Mouse (Mus musculus) intestine, embryonic 16.5 days (tissue): ENCODE data around the gene Sult2a3. TPM values are rescaled to one million over a fixed set of nuclear protein-coding genes. Genes with fewer than 3 reads are reported as not detected.
"Not testable (repeated sequence)": the region's sequence is repeated elsewhere in the genome, so short reads cannot be mapped to it uniquely, and the experiment has no call there.

Source experiments
- ATAC-seq: fragments of 200-750 bp; cut with Nextera tagmentation; 2 replicates; pipeline ENCODE4 v1.8.0; 2017; ENCODE audit warnings: moderate TSS enrichment, moderate library complexity
- H3K27ac ChIP-seq: fragments of 300-500 bp; sonication (generic); 2 replicates; pipeline ENCODE4 v1.5.1; 2014; ENCODE audit warnings: mild to moderate bottlenecking, low read length
- H3K27me3 ChIP-seq: fragments of 300-500 bp; sonication (generic); replicated peaks from 2 replicates; pipeline ENCODE4 v1.6.1; 2014; ENCODE audit warnings: low read length, control low read depth, mixed read lengths; ENCODE audit not compliant: control insufficient read depth, insufficient read depth
- H3K36me3 ChIP-seq: fragments of 300-500 bp; sonication (generic); 2 replicates; pipeline ENCODE4 v1.6.1; 2014; ENCODE audit warnings: low read length, control low read depth; ENCODE audit not compliant: control insufficient read depth, insufficient read depth
- H3K4me1 ChIP-seq: fragments of 300-500 bp; sonication (generic); 2 replicates; pipeline ENCODE4 v1.6.1; 2014; ENCODE audit warnings: low read length, control low read depth, mixed read lengths; ENCODE audit not compliant: control insufficient read depth, insufficient read depth
- H3K4me2 ChIP-seq: fragments of 300-500 bp; sonication (generic); 2 replicates; pipeline ENCODE4 v1.6.1; 2014; ENCODE audit warnings: low read depth, low read length, control low read depth
- H3K4me3 ChIP-seq: fragments of 300-500 bp; sonication (generic); 2 replicates; pipeline ENCODE4 v1.5.1; 2014; ENCODE audit warnings: mild to moderate bottlenecking, low read length
- H3K9ac ChIP-seq: fragments of 300-500 bp; sonication (generic); 2 replicates; pipeline ENCODE4 v1.6.1; 2014; ENCODE audit warnings: low read depth, low read length
- H3K9me3 ChIP-seq: fragments of 300-500 bp; sonication (generic); 2 replicates; pipeline ENCODE4 v1.6.1; 2016; ENCODE audit warnings: low read length, control low read depth; ENCODE audit not compliant: control insufficient read depth
- WGBS: fragments of 180-500 bp; shearing (Covaris S2); extraction: QIAGEN DNeasy Blood & Tissue Kit; methylation state at CpG from one replicate; pipeline ENCODE4 v1.1.7; 2014; 5-methylcytosine and 5-hydroxymethylcytosine counted together
- polyA plus RNA-seq: library from polyadenylated mRNA; unstranded; fragments of >200 nt; fragmentation: Nextera tagmentation; extraction: Ambion mirVana; gene quantifications from 2 replicates; pipeline ENCODE4 v1.2.1, GENCODE M21; 2015

Sult2a3 gene
- polyA plus RNA-seq, result not detected in 2 replicates

DNA sequence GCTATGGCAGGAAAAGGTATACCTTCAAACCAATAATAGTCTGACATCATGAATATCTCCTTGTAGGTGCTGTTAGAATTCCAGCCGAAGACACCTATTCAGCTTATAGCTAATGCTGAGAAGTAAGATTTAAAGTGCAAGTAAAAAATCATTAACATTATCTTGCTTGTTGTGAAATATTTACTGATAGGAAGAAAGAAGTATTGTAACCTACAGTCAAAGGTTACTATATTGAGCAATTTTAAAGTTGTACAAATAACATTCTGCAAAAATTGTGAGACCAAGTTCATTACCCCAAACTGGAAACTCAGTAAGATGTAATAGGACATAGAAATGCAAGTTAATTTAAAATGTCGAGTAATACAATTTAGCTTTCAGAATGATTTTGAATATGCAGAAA is at the start of gene Sult2a3:
Gene Sult2a3, minus strand, starts transcription at position 101 of the 400 bp plus-strand sequence.
- WGBS, result 94% methylated on average over 2 of the region's 2 CpGs
- ATAC-seq, result no peak

DNA sequence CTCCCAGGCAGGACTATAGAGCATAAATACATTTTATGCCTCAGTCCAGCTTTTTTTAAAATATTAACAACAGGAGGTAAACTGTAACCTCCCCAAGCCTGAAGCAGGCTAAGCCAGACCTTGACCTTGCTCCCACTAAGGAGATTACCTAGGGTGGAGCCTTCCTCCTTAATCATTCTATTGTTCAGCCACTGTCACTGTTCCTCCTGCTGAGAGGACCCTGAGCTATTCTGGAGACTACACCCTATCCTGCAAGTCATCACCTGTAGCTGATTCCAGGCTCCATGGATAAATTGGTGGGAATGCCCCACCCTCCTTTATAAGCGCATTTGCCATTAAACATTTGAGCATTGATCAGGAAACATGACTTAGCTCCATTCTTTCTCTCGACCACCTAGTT is 2.4 kb downstream of the Sult2a3 start:
- H3K36me3 ChIP-seq, result no peaks in the 10 kb centered on the region
- no peak overlapping the region for H3K9ac ChIP-seq
- H3K4me3 ChIP-seq, result no peak overlapping the region
- no peaks in the 10 kb centered on the region for H3K27me3 ChIP-seq
- H3K4me2 ChIP-seq, result no peak overlapping the region
- no peaks in the 10 kb centered on the region for H3K9me3 ChIP-seq
- no peak overlapping the region for H3K27ac ChIP-seq
- H3K4me1 ChIP-seq, result no peaks in the 10 kb centered on the region
- no peak for ATAC-seq
- WGBS, result 82% methylated on average over 2 of the region's 2 CpGs

More for the DNA sequence above, at the start of gene Sult2a3:
- no peaks in the 10 kb centered on the region for H3K27me3 ChIP-seq
- H3K4me3 ChIP-seq, result no peak within 1 kb of the TSS
- H3K27ac ChIP-seq, result no peak within 1 kb of the TSS
- H3K36me3 ChIP-seq, result no peaks in the 10 kb centered on the region
- no peaks in the 10 kb centered on the region for H3K4me1 ChIP-seq
- H3K4me2 ChIP-seq, result no peak within 1 kb of the TSS
- H3K9ac ChIP-seq, result no peak within 1 kb of the TSS
- H3K9me3 ChIP-seq, result no peaks in the 10 kb centered on the region

DNA sequence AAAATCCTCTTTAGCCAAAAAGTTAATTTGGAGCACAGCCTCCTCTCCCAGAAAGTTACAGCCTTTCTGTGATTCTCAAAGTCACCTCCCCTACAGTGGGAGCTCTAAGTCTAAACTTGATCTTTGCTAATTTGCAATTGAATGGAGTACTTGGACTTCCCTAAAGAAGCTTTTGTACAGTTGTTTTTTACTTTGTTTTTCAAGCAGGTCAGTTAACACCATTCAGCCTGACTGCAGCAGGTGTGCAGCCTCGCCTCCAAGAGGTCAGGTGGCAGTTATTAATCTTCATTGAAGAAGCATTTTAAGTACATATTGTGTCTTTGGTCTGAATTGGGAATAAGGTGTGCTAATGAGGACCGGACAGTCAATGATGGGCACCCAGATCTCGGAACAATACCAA is 3.0 kb downstream of the Sult2a3 start:
- WGBS, result 71% methylated on average over 3 of the region's 3 CpGs
- ATAC-seq, H3K4me1 ChIP-seq, H3K4me3 ChIP-seq, H3K36me3 ChIP-seq, H3K4me2 ChIP-seq, H3K27ac ChIP-seq, H3K9ac ChIP-seq, H3K9me3 ChIP-seq, H3K27me3 ChIP-seq: not testable (repeated sequence)

DNA sequence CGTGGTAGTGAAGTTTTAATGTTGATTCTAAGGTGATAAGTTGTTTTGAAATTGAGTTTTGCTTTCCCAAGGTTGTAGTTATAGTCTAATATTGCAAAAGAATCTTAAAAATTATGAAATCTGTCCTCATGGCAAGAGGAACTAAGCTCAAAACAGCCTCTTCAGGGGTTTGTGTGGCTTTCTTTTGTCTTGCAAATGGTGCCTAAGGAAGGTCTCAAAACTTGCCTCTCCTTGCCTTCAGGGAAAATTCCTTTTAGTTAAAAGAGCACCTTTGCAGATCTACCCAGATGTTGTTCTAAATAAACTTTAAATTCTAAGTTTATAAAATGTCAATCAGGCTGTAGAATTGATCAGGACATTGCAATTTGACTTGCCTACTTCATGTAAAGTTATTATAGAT is 6.1 kb downstream of the Sult2a3 start:
- Histone ChIP-seq H3K4me3 (no peak overlapping the region), H3K9me3 (no peaks in the 10 kb centered on the region), H3K4me1 (no peaks in the 10 kb centered on the region), H3K27ac (no peak overlapping the region), H3K4me2 (no peak overlapping the region), H3K9ac (no peak overlapping the region), H3K36me3 (no peaks in the 10 kb centered on the region), H3K27me3 (no peaks in the 10 kb centered on the region)
- no peak for ATAC-seq
- 42% methylated on average over 1 of the region's 1 CpGs for WGBS

DNA sequence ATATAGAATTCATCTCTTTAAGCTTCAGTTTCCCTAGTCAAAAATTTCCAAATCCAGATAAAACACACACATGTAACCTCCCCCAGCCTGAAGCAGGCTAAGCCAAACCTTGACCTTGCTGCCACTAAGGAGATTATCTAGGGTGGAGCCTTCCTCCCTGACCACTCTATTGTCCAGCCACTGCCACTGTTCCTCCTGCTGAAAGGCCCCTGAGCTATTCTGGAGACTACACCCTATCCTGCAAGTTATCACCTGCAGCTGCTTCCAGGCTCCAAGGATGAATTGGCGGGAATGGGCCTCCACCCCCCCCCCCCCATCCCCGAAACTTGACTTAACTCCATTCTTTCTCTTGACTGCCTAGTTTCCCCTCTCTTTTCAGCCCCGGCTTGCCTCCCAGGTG is 8.4 kb downstream of the Sult2a3 start:
- not testable (repeated sequence) for H3K36me3 ChIP-seq, ATAC-seq, H3K9me3 ChIP-seq, H3K27ac ChIP-seq, H3K27me3 ChIP-seq, H3K9ac ChIP-seq, H3K4me3 ChIP-seq, H3K4me2 ChIP-seq, H3K4me1 ChIP-seq
- 65% methylated on average over 3 of the region's 3 CpGs for WGBS

DNA sequence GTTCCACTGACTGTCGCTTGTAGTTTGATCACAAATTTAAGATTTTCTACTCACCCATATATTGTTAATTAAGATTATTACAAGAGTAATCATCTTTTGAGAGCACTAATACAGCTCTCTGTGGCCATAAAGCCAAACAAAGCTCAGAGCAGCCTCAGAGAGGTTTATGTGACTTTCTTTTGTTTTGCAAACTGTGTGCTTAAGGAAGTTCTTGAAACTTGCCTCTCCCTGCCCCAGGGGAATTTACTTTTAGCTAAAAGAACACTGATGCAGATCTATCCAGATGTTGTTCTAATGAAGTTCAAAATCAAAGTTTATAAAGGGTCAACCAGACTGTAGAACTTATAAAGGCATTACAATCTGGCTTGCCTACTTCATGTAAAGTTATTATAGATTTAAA is 75.0 kb downstream of the Sult2a3 start:
- not testable (repeated sequence) for H3K9ac ChIP-seq, H3K27ac ChIP-seq, H3K36me3 ChIP-seq, H3K27me3 ChIP-seq, H3K4me2 ChIP-seq, H3K4me3 ChIP-seq, ATAC-seq, H3K4me1 ChIP-seq, H3K9me3 ChIP-seq
- WGBS, result 75% methylated on average over 1 of the region's 1 CpGs

DNA sequence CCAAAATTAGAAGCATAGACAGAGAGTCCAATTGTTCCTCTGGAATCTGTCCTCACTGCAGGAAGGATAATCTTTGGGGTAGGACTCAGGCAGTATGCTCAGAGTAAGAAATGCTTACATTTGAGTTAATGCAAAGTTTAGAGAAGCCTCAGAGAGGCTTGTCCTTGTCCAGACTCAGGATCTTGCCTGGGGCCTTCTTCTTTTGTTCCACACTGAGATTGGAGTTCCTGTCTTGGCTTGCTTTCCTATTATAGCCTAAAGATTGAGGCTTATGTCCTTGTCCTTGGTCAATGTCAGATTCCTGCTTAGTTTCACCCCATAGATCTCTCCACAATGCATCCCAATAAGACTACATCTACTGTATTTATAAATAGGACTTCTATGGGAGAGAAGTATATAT is 92.0 kb downstream of the Sult2a3 start:
- H3K27me3 ChIP-seq, H3K4me3 ChIP-seq, H3K9me3 ChIP-seq, H3K4me1 ChIP-seq, H3K4me2 ChIP-seq, ATAC-seq, H3K36me3 ChIP-seq, H3K27ac ChIP-seq, H3K9ac ChIP-seq: not testable (repeated sequence)

Other genes starting within 250 kb of the Sult2a3 start
- gene Sult2a4, start 133.4 kb downstream of the Sult2a3 start, polyA plus RNA-seq, result not detected in 2 replicates
- gene Sult2a6, start 131.8 kb upstream of the Sult2a3 start, polyA plus RNA-seq, result not detected in 2 replicates
- gene Obox8, start 210.5 kb upstream of the Sult2a3 start, polyA plus RNA-seq, result not detected in 2 replicates